Mouse (Mus musculus): Measurements from ENCODE around the gene V1ra8. TPM values are rescaled to one million over a fixed set of nuclear protein-coding genes. Genes with fewer than 3 reads are reported as not detected.

V1ra8 gene
- polyA plus RNA-seq (2012; fragmentation: generic; extraction: Trizol) = not detected

GRCm38 (mm10) chr6:90202493-90202892 is at the start of gene V1ra8:
Gene V1ra8, plus strand, starts transcription at chr6:90202793.

GRCm38 (mm10) chr6:90174508-90174907 is 28.1 kb upstream of the V1ra8 start, which contains the start of gene Vmn1r52:
Gene Vmn1r52, plus strand, starts transcription at chr6:90174808.

GRCm38 (mm10) chr6:90224338-90224737 is 21.7 kb downstream of the V1ra8 start, which contains the start of gene Vmn1r53:
Gene Vmn1r53, minus strand, starts transcription at chr6:90224438.

GRCm38 (mm10) chr6:90246000-90246399 is 43.4 kb downstream of the V1ra8 start, which contains the start of gene Vmn1r54:
Gene Vmn1r54, plus strand, starts transcription at chr6:90246300.

Other genes with a start within 250 kb of the V1ra8 start
- gene Vmn1r46, start 233.5 kb upstream of the V1ra8 start, polyA plus RNA-seq (2012; fragmentation: generic; extraction: Trizol) = not detected
- not detected for gene Vmn1r47, start 186.6 kb upstream of the V1ra8 start, polyA plus RNA-seq (2012; fragmentation: generic; extraction: Trizol)
- not detected for gene Vmn1r48, start 166.0 kb upstream of the V1ra8 start, polyA plus RNA-seq (2012; fragmentation: generic; extraction: Trizol)
- gene Vmn1r49, start 124.3 kb upstream of the V1ra8 start, polyA plus RNA-seq (2012; fragmentation: generic; extraction: Trizol) = not detected
- gene Vmn1r50, start 101.4 kb upstream of the V1ra8 start, polyA plus RNA-seq (2012; fragmentation: generic; extraction: Trizol) = not detected
- not detected for gene Vmn1r51, start 80.2 kb upstream of the V1ra8 start, polyA plus RNA-seq (2012; fragmentation: generic; extraction: Trizol)
- gene Vmn1r52, start 28.0 kb upstream of the V1ra8 start, polyA plus RNA-seq (2012; fragmentation: generic; extraction: Trizol) = not detected
- gene Vmn1r53, start 21.6 kb downstream of the V1ra8 start, polyA plus RNA-seq (2012; fragmentation: generic; extraction: Trizol) = not detected
- gene Vmn1r54, start 43.5 kb downstream of the V1ra8 start, polyA plus RNA-seq (2012; fragmentation: generic; extraction: Trizol) = not detected
- not detected for gene BC048671, start 98.4 kb downstream of the V1ra8 start, polyA plus RNA-seq (2012; fragmentation: generic; extraction: Trizol)
- gene Chst13, start 122.4 kb downstream of the V1ra8 start, polyA plus RNA-seq (2012; fragmentation: generic; extraction: Trizol) = under 1 TPM in 1 of 2 experiments, not detected in 1; 0.02 TPM
- under 1 TPM; 0.02 TPM for gene Uroc1, start 130.5 kb downstream of the V1ra8 start, polyA plus RNA-seq (2012; fragmentation: generic; extraction: Trizol)
- gene Zxdc, start 166.7 kb downstream of the V1ra8 start, polyA plus RNA-seq (2012; fragmentation: generic; extraction: Trizol) = 10 to 100 TPM in 1 of 2 experiments, 1 to 10 TPM in 1; 6.0 to 11.1 TPM
- gene Cfap100, start 226.0 kb downstream of the V1ra8 start, polyA plus RNA-seq (2012; fragmentation: generic; extraction: Trizol) = under 1 TPM; 0.06 to 0.18 TPM